Mouse (Mus musculus) lung, postnatal 0 days (tissue): Measurements from ENCODE around the gene Phkg2.

ENCODE experiments used
- CTCF ChIP-seq: IDR thresholded peaks from 2 replicates; pipeline ENCODE4 v1.5.1; 2016; ENCODE audit warnings: antibody characterized with exemption, mild to moderate bottlenecking
- EP300 ChIP-seq: IDR thresholded peaks from 2 replicates; pipeline ENCODE4 v1.6.1; 2016; ENCODE audit warnings: antibody characterized with exemption, mild to moderate bottlenecking, control low read depth

GRCm38 (mm10) chr7:127600612-127601011, 27.5 kb downstream of the Phkg2 start:
- TF ChIP-seq CTCF: no peak
- TF ChIP-seq EP300: no peak
